ENCODE assay signal across 23 mouse cellular contexts in genomic region chr2:165149741-165150140, GRCm38 (mm10). TPM values are rescaled to one million over a fixed set of nuclear protein-coding genes. Genes with fewer than 3 reads are reported as not detected.
DNase-seq lines count a peak whose midpoint lies in the region; ATAC-seq lines count a peak whose summit lies in the region.
"Had no signal": no experiment of that assay in that cellular context is flagged by ENCODE, and none has a peak within 500 bp of the region (broad histone marks: within the 10 kb centered on the region; RNA-seq: fewer than 3 reads in every experiment).

No protein-coding gene starts in this region.

- H3K36me3 ChIP-seq in embryonic facial prominence, embryonic 15.5 days, result no peaks in the 10 kb centered on the region
- no peaks in the 10 kb centered on the region for H3K36me3 ChIP-seq in embryonic facial prominence, embryonic 10.5 days (replicated peaks)
- H3K36me3 ChIP-seq in forebrain, embryonic 16.5 days (ENCODE audit: control insufficient read depth, insufficient read depth), result no peaks in the 10 kb centered on the region
- H3K36me3 ChIP-seq in forebrain, embryonic 15.5 days, result no peaks in the 10 kb centered on the region
- H3K36me3 ChIP-seq in kidney, embryonic 14.5 days (ENCODE audit: control insufficient read depth, insufficient read depth, low read length), result no peaks in the 10 kb centered on the region
- H3K36me3 ChIP-seq: embryonic facial prominence, embryonic 12.5 days; G1E; heart, embryonic 12.5 days; intestine, embryonic 15.5 days had no signal

- no peak overlapping the region for H3K27ac ChIP-seq in embryonic facial prominence, embryonic 15.5 days (replicated peaks)
- H3K27ac ChIP-seq in embryonic facial prominence, embryonic 10.5 days (replicated peaks), result no peak overlapping the region
- H3K27ac ChIP-seq in forebrain, embryonic 16.5 days (ENCODE audit: low read length), result no peak overlapping the region
- H3K27ac ChIP-seq in forebrain, embryonic 15.5 days (replicated peaks), result no peak overlapping the region
- no peak overlapping the region for H3K27ac ChIP-seq in kidney, embryonic 14.5 days (ENCODE audit: low read depth, low read length)
- H3K27ac ChIP-seq: embryonic facial prominence, embryonic 12.5 days; gastrocnemius, adult 2 months; intestine, embryonic 15.5 days had no signal

- 0 out of 2 replicates have a peak, but pooled peaks have one; percentile 19 for ATAC-seq in embryonic facial prominence, embryonic 15.5 days (ENCODE audit: insufficient number of reproducible peaks, low FRiP score, low TSS enrichment, low read depth)
- ATAC-seq in forebrain, embryonic 16.5 days, result 0 out of 2 replicates have a peak, but pooled peaks have one; percentile 8
- ATAC-seq in forebrain, embryonic 15.5 days (replicated peaks), result no peak
- peak; percentile 25; the same call in 1 of the 2 replicates for ATAC-seq in kidney, embryonic 14.5 days (ENCODE audit: low FRiP score, low TSS enrichment)
- ATAC-seq: CD4-positive, CD25-positive, alpha-beta regulatory T cell, adult 4 months; intestine, embryonic 15.5 days had no signal

- no peak overlapping the region for H3K4me3 ChIP-seq in embryonic facial prominence, embryonic 15.5 days (replicated peaks)
- no peak overlapping the region for H3K4me3 ChIP-seq in embryonic facial prominence, embryonic 10.5 days
- no peak overlapping the region for H3K4me3 ChIP-seq in forebrain, embryonic 16.5 days (replicated peaks; ENCODE audit: low read length)
- no peak overlapping the region for H3K4me3 ChIP-seq in forebrain, embryonic 15.5 days
- no peak overlapping the region for H3K4me3 ChIP-seq in kidney, embryonic 14.5 days (ENCODE audit: low read length)
- H3K4me3 ChIP-seq: embryonic facial prominence, embryonic 12.5 days; gastrocnemius, adult 2 months; heart, embryonic 12.5 days; intestine, embryonic 15.5 days had no signal

- H3K27me3 ChIP-seq in embryonic facial prominence, embryonic 15.5 days, result peaks cover 10% of the 10 kb centered on the region
- H3K27me3 ChIP-seq in embryonic facial prominence, embryonic 10.5 days (replicated peaks; ENCODE audit: low read depth, poor library complexity, severe bottlenecking), result peaks cover 26% of the 10 kb centered on the region
- H3K27me3 ChIP-seq in forebrain, embryonic 16.5 days (replicated peaks; ENCODE audit: control insufficient read depth, insufficient read depth, low read length), result no peaks in the 10 kb centered on the region
- H3K27me3 ChIP-seq in forebrain, embryonic 15.5 days, result no peaks in the 10 kb centered on the region
- H3K27me3 ChIP-seq in kidney, embryonic 14.5 days (ENCODE audit: control insufficient read depth, insufficient read depth, low read length), result peaks cover 18% of the 10 kb centered on the region

- no peaks in the 10 kb centered on the region for H3K4me1 ChIP-seq in embryonic facial prominence, embryonic 15.5 days
- 0 out of 2 replicates have a peak, but pooled peaks cover 9% of the 10 kb centered on the region for H3K4me1 ChIP-seq in embryonic facial prominence, embryonic 10.5 days
- H3K4me1 ChIP-seq in forebrain, embryonic 16.5 days (replicated peaks; ENCODE audit: control insufficient read depth, insufficient read depth, low read length), result peaks cover 11% of the 10 kb centered on the region
- peaks cover 11% of the 10 kb centered on the region for H3K4me1 ChIP-seq in forebrain, embryonic 15.5 days
- H3K4me1 ChIP-seq in kidney, embryonic 14.5 days (ENCODE audit: control insufficient read depth, insufficient read depth, low read length), result no peaks in the 10 kb centered on the region
- H3K4me1 ChIP-seq: intestine, embryonic 15.5 days had no signal

- DNase-seq in embryonic facial prominence, embryonic 10.5 days (ENCODE audit: low spot score), result no peak
- DNase-seq in kidney, adult 9 months, result no peak
- DNase-seq in MN1 (ENCODE audit: low spot score), result peak; percentile 69
- DNase-seq: adrenal gland, postnatal 10 days; B cell, adult 2 months; cerebellum, adult 11 months; cerebellum, adult 8-10 months; cerebellum, postnatal 14 days; embryo, embryonic 11 days; gastrocnemius, adult 2 months; gastrocnemius, postnatal 25 days had no signal

- no peak overlapping the region for H3K9ac ChIP-seq in embryonic facial prominence, embryonic 15.5 days
- no peak overlapping the region for H3K9ac ChIP-seq in forebrain, embryonic 16.5 days (replicated peaks; ENCODE audit: low read depth, low read length)
- H3K9ac ChIP-seq in forebrain, embryonic 15.5 days (replicated peaks), result no peak overlapping the region
- no peak overlapping the region for H3K9ac ChIP-seq in kidney, embryonic 14.5 days (ENCODE audit: low read depth, low read length)
- H3K9ac ChIP-seq: embryonic facial prominence, embryonic 12.5 days; heart, embryonic 12.5 days; intestine, embryonic 15.5 days had no signal

- H3K9me3 ChIP-seq in embryonic facial prominence, embryonic 15.5 days (replicated peaks), result no peaks in the 10 kb centered on the region
- no peaks in the 10 kb centered on the region for H3K9me3 ChIP-seq in embryonic facial prominence, embryonic 10.5 days
- H3K9me3 ChIP-seq in forebrain, embryonic 16.5 days (ENCODE audit: control insufficient read depth, low read length), result peaks cover 2% of the 10 kb centered on the region; the same call in 1 of the 2 replicates
- no peaks in the 10 kb centered on the region for H3K9me3 ChIP-seq in forebrain, embryonic 15.5 days
- no peaks in the 10 kb centered on the region for H3K9me3 ChIP-seq in kidney, embryonic 14.5 days (ENCODE audit: control insufficient read depth, low read length)
- H3K9me3 ChIP-seq: embryonic facial prominence, embryonic 12.5 days; heart, embryonic 12.5 days; intestine, embryonic 15.5 days had no signal

- no peak overlapping the region for H3K4me2 ChIP-seq in embryonic facial prominence, embryonic 15.5 days (replicated peaks)
- no peak overlapping the region for H3K4me2 ChIP-seq in forebrain, embryonic 16.5 days (ENCODE audit: low read length)
- H3K4me2 ChIP-seq in forebrain, embryonic 15.5 days (replicated peaks), result no peak overlapping the region
- no peak overlapping the region for H3K4me2 ChIP-seq in kidney, embryonic 14.5 days (replicated peaks; ENCODE audit: low read depth, low read length)
- H3K4me2 ChIP-seq: embryonic facial prominence, embryonic 12.5 days; heart, embryonic 12.5 days; intestine, embryonic 15.5 days had no signal

- 68% methylated on average over 3 of the region's 3 CpGs for WGBS in embryonic facial prominence, embryonic 15.5 days
- WGBS in embryonic facial prominence, embryonic 10.5 days, result 75% methylated on average over 3 of the region's 3 CpGs
- WGBS in forebrain, embryonic 16.5 days, result 58% methylated on average over 3 of the region's 3 CpGs
- 74% methylated on average over 3 of the region's 3 CpGs for WGBS in forebrain, embryonic 15.5 days
- WGBS in kidney, embryonic 14.5 days, result 51% methylated on average over 3 of the region's 3 CpGs

RNA-seq across cellular contexts. Expression of gene 1700025C18Rik, which starts 59.2 kb away (rescaled TPM):
- not detected in 2 replicates for polyA plus RNA-seq in embryonic facial prominence, embryonic 15.5 days (2015; fragmentation: Nextera tagmentation; extraction: Ambion mirVana)
- polyA plus RNA-seq in embryonic facial prominence, embryonic 10.5 days (2016; fragmentation: Nextera tagmentation; extraction: Ambion mirVana), result not detected in 2 replicates
- polyA plus RNA-seq in forebrain, embryonic 16.5 days (2015; fragmentation: Nextera tagmentation; extraction: Ambion mirVana), result not detected in 2 replicates
- not detected in 2 replicates for polyA plus RNA-seq in forebrain, embryonic 15.5 days (2015; fragmentation: Nextera tagmentation; extraction: Ambion mirVana)
- polyA plus RNA-seq in kidney, embryonic 14.5 days (2014; fragmentation: Nextera tagmentation; extraction: Ambion mirVana), result not detected in 2 replicates
- polyA plus RNA-seq: brain, embryonic 14.5 days; CD4-positive, CD25-positive, alpha-beta regulatory T cell, adult 4 months; embryonic facial prominence, embryonic 12.5 days; G1E; heart, embryonic 12.5 days; heart, embryonic 16.5 days; hindbrain, embryonic 11.5 days; intestine, embryonic 15.5 days had no signal
